9 mouse cellular contexts compared by ENCODE assay signal in genomic region chr17:84044472-84044936, GRCm38 (mm10).
DNase-seq lines count a peak whose midpoint lies in the region; ATAC-seq and TF ChIP-seq lines count a peak whose summit lies in the region.
"Had no signal": no experiment of that assay in that cellular context is flagged by ENCODE, and none has a peak within 500 bp of the region (broad histone marks: within the 10 kb centered on the region; RNA-seq: fewer than 3 reads in every experiment).

No protein-coding gene starts in this region.

- WGBS in heart, adult 2 months, result 30% methylated on average over 5 of the region's 5 CpGs

- no peaks in the 10 kb centered on the region for H3K79me2 ChIP-seq in heart, adult 2 months (replicated peaks; ENCODE audit: control insufficient read depth, insufficient read depth, low read length)

- intact Hi-C loops in heart, adult 2 months (cut with DNase I), result no loop called here

- peak; percentile 30; the same call in 1 of the 2 replicates for ATAC-seq in megakaryocyte progenitor cell, adult 5-6 weeks (replicated peaks; ENCODE audit: poor library complexity)

- no peaks in the 10 kb centered on the region for H3K36me3 ChIP-seq in heart, adult 2 months (ENCODE audit: control insufficient read depth, insufficient read depth, low read length)
- H3K36me3 ChIP-seq: G1E had no signal

- H3K4me3 ChIP-seq in heart, adult 2 months, result no peak overlapping the region

- no peaks in the 10 kb centered on the region for H3K27me3 ChIP-seq in heart, adult 2 months (ENCODE audit: control insufficient read depth, insufficient read depth, low read length)

- TF ChIP-seq POLR2A in heart, adult 2 months (IDR thresholded peaks at IDR 0.05; ENCODE audit: insufficient read depth, low read depth, low read length), result no peak

- peaks cover 7% of the 10 kb centered on the region for H3K4me1 ChIP-seq in heart, adult 2 months (ENCODE audit: control insufficient read depth, insufficient read depth, low read length)

- H3K9ac ChIP-seq in heart, adult 2 months (ENCODE audit: low read depth, low read length), result no peak overlapping the region

- DNase-seq in heart, adult 2 months, result peak in 1 of 2 experiments; percentile 44
- no peak for DNase-seq in heart, adult 8-10 months (ENCODE audit: low spot score)
- peak; percentile 74 for DNase-seq in forelimb bud, embryonic 11.5 days (ENCODE audit: low read depth, low spot score)
- DNase-seq in kidney, postnatal 10 days, result peak; percentile 84
- no peak for DNase-seq in thymus, postnatal 36 days
- no peak for DNase-seq in right cerebral cortex, postnatal 25 days
- DNase-seq in left cerebral cortex, adult 8-10 months (ENCODE audit: low spot score in 2 of 2), result no peak

- no peak for TF ChIP-seq CTCF in heart, adult 2 months (IDR thresholded peaks at IDR 0.05)

- 0 out of 2 replicates have a peak overlapping the region, but pooled peaks have one; percentile 17 for H3K27ac ChIP-seq in heart, adult 2 months

- TF ChIP-seq EP300 in heart, adult 2 months (IDR thresholded peaks at IDR 0.05; ENCODE audit: insufficient read depth, low read depth, low read length), result no peak

Comparison
In these comparisons a context has a peak if more than half of its experiments do, and no peak if none do; other contexts are left out.
1. DNase-seq: peak in forelimb bud, embryonic 11.5 days (single experiment) and kidney, postnatal 10 days (single experiment); none in heart, adult 8-10 months (single experiment), thymus, postnatal 36 days (0 of 2), right cerebral cortex, postnatal 25 days (single experiment) and left cerebral cortex, adult 8-10 months (0 of 2).